Mouse (Mus musculus): ENCODE data around the gene Mdm4. TPM values are rescaled to one million over a fixed set of nuclear protein-coding genes. Genes with fewer than 3 reads are reported as not detected.
A peak's percentile ranks its signal among the peaks of the same experiment; 100 is the strongest.

Mdm4 gene
- total and polyA plus RNA-seq, 2 experiments from 2014 or later: 28.2 to 54.4 TPM

DNA sequence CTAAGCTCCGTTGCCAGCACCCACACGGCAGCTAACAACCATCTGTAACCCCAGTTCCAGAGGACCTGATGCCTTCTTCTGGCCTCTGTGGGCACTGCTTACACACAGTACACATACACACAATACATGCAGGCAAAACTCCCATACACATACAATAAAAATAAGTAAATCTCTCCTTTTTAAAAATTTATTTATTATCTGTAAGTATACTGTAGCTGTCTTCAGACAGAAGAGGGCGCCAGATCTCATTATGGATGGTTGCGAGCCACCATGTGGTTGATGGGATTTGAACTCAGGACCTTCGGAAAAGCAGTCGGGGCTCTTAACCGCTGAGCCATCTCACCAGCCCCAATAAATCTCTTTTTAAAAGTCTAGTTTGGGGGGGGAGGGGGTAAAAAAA, 9.0 kb downstream of the Mdm4 start:
- ATAC-seq (ENCODE audit: low FRiP score) (no peak), DNase-seq (ENCODE audit: low spot score) (no peak)
- H3K9me3 ChIP-seq (ENCODE audit: low read length): no peaks in the 10 kb centered on the region
- no peaks in the 10 kb centered on the region for H3K4me1 ChIP-seq (ENCODE audit: insufficient read depth, low read length)
- H3K4me2 ChIP-seq (ENCODE audit: low read depth, low read length, poor library complexity, severe bottlenecking): no peak overlapping the region
- WGBS: 95% methylated on average over 7 of the region's 7 CpGs
- no peak overlapping the region for H3K27ac ChIP-seq (ENCODE audit: low read depth, low read length)
- H3K9ac ChIP-seq (replicated peaks; ENCODE audit: low read length, poor library complexity, severe bottlenecking): no peak overlapping the region
- no peaks in the 10 kb centered on the region for H3K27me3 ChIP-seq (ENCODE audit: insufficient read depth, low read length)
- TF ChIP-seq CTCF (IDR thresholded peaks at IDR 0.05): peak; percentile 32; the same call in 1 of the 2 replicates
- peaks cover 7% of the 10 kb centered on the region; the same call in 1 of the 2 replicates for H3K36me3 ChIP-seq (ENCODE audit: insufficient read depth, low read length)
- H3K4me3 ChIP-seq (ENCODE audit: low read depth, low read length): no peak overlapping the region

DNA sequence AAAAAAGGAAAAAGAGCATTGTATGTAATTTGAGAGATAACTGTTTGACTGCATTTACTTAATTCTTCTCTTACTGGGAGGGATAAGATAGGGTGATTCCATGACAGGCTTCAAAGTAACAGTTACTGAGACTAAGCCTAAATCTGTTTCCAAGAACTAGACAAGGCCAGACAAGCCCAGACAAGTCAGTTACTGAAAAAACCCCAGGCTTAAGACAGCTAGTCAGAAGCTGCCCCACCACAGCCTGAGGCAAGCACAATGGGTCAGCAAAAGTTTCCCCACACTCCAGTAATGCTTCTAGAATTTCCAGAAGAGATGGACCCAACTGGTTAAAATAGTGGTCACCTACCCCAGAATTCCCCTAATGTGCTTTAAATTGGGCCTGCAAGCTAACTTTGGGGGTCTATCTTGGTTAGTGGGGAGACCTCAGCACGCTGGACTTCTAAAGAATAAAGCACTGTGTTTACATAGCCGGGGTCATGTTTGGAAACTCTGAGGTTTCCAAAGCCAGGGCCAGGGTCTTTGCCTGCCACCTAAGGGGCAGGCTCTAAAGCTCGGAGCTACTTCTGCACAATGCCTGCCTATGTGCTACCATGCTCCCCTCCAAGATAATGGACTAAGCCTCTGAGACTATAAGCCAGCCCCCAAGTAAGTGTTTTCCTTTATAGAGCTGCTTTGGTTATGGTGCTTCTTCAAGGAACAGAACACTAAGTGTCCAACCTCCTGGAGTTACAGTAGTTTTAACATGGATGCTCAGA, 10.0 kb downstream of the Mdm4 start:
- 67% methylated on average over 3 of the region's 3 CpGs for WGBS
- ATAC-seq (ENCODE audit: low FRiP score) (no peak), DNase-seq (ENCODE audit: low spot score) (no peak)
- no peaks in the 10 kb centered on the region for H3K4me1 ChIP-seq (ENCODE audit: insufficient read depth, low read length)
- H3K27ac ChIP-seq (ENCODE audit: low read depth, low read length): no peak overlapping the region
- H3K4me3 ChIP-seq (ENCODE audit: low read depth, low read length): no peak overlapping the region
- TF ChIP-seq CTCF (IDR thresholded peaks at IDR 0.05): no peak
- H3K4me2 ChIP-seq (ENCODE audit: low read depth, low read length, poor library complexity, severe bottlenecking): no peak overlapping the region
- no peak overlapping the region for H3K9ac ChIP-seq (replicated peaks; ENCODE audit: low read length, poor library complexity, severe bottlenecking)
- no peaks in the 10 kb centered on the region for H3K27me3 ChIP-seq (ENCODE audit: insufficient read depth, low read length)
- no peaks in the 10 kb centered on the region for H3K9me3 ChIP-seq (ENCODE audit: low read length)
- peaks cover 7% of the 10 kb centered on the region; the same call in 1 of the 2 replicates for H3K36me3 ChIP-seq (ENCODE audit: insufficient read depth, low read length)

DNA sequence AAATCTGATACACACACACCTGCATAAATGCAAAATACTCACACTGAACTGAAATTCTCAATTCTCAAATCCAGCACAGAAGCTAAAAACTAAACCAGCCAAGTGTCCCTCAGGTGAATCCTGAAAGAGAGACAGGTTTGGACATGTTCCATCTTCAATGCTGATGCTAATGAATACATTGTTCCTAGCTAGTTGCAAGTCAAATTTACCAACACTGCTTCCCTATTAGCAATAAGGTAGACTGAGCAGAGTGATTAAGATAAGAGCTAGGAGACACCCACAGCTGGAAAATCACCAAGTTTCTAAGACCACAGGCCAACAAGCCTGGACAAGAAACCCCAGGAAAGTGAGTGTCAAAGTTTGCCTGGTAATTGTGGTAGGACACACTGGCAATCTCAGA, 11.0 kb downstream of the Mdm4 start:
- Histone ChIP-seq H3K27me3 (ENCODE audit: insufficient read depth, low read length) (no peaks in the 10 kb centered on the region), H3K4me1 (ENCODE audit: insufficient read depth, low read length) (no peaks in the 10 kb centered on the region), H3K27ac (ENCODE audit: low read depth, low read length) (no peak overlapping the region), H3K9ac (replicated peaks; ENCODE audit: low read length, poor library complexity, severe bottlenecking) (no peak overlapping the region), H3K9me3 (ENCODE audit: low read length) (no peaks in the 10 kb centered on the region), H3K36me3 (ENCODE audit: insufficient read depth, low read length) (peaks cover 7% of the 10 kb centered on the region; the same call in 1 of the 2 replicates), H3K4me3 (ENCODE audit: low read depth, low read length) (no peak overlapping the region), H3K4me2 (ENCODE audit: low read depth, low read length, poor library complexity, severe bottlenecking) (no peak overlapping the region)
- DNase-seq (ENCODE audit: low spot score) (no peak), ATAC-seq (ENCODE audit: low FRiP score) (no peak)
- no peak for TF ChIP-seq CTCF (IDR thresholded peaks at IDR 0.05)

DNA sequence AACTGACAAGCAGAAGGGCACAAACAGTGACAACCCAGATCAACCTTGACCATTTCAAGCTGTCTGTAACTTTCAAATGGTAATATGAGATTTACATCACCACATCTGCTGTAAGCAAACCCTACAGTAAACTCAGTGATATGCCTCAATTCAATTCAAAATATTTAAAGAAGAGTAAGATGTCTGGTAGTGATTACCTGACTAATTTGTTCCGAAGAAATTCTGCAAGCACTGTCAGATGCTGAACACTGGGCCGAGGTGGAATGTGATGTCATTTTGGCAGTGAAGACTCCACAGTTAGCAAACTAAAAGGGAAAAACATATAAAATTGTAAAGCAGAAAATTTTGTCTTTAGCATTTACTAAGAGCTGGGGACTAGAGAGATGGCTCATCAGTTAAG, 11.8 kb downstream of the Mdm4 start:
- no peaks in the 10 kb centered on the region for H3K27me3 ChIP-seq (ENCODE audit: insufficient read depth, low read length)
- 93% methylated on average over 2 of the region's 2 CpGs for WGBS
- no peak for TF ChIP-seq CTCF (IDR thresholded peaks at IDR 0.05)
- no peak overlapping the region for H3K9ac ChIP-seq (replicated peaks; ENCODE audit: low read length, poor library complexity, severe bottlenecking)
- H3K4me2 ChIP-seq (ENCODE audit: low read depth, low read length, poor library complexity, severe bottlenecking): no peak overlapping the region
- DNase-seq (ENCODE audit: low spot score) (no peak), ATAC-seq (ENCODE audit: low FRiP score) (no peak)
- H3K4me1 ChIP-seq (ENCODE audit: insufficient read depth, low read length): no peaks in the 10 kb centered on the region
- peaks cover 7% of the 10 kb centered on the region; the same call in 1 of the 2 replicates for H3K36me3 ChIP-seq (ENCODE audit: insufficient read depth, low read length)
- no peaks in the 10 kb centered on the region for H3K9me3 ChIP-seq (ENCODE audit: low read length)
- no peak overlapping the region for H3K4me3 ChIP-seq (ENCODE audit: low read depth, low read length)
- no peak overlapping the region for H3K27ac ChIP-seq (ENCODE audit: low read depth, low read length)

DNA sequence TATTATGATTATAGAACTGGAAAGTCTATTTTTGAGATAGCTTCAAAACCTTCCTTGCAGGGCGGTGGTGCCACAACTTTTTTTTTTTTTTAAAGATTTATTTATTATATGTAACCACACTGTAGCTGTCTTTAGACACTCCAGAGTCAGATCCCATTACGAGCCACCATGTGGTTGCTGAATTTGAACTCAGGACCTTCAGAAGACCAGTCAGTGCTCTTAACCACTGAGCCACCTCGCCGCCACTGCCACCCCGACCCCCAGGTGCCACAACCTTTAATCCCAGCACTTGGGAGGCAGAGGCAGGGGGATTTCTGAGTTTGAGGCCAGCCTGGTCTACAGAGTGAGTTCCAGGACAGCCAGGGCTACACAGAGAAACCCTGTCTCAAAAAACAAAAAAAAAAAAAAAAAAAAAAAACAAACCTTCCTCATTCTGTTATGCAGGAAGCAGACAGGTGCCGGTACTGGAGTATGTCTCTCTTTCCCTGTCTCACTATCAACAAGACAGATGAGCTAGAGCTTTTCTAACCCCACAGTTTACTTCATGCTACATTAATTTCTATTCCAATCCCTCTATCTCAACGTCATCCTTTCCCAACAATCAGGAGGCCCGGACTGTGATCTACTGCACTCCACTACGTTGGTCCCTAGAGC, 13.5 kb downstream of the Mdm4 start:
- Histone ChIP-seq H3K4me1 (ENCODE audit: insufficient read depth, low read length) (no peaks in the 10 kb centered on the region), H3K4me3 (ENCODE audit: low read depth, low read length) (no peak overlapping the region), H3K27me3 (ENCODE audit: insufficient read depth, low read length) (no peaks in the 10 kb centered on the region), H3K36me3 (ENCODE audit: insufficient read depth, low read length) (peaks cover 12% of the 10 kb centered on the region; the same call in 1 of the 2 replicates), H3K9me3 (ENCODE audit: low read length) (no peaks in the 10 kb centered on the region), H3K4me2 (ENCODE audit: low read depth, low read length, poor library complexity, severe bottlenecking) (no peak overlapping the region), H3K9ac (replicated peaks; ENCODE audit: low read length, poor library complexity, severe bottlenecking) (no peak overlapping the region), H3K27ac (ENCODE audit: low read depth, low read length) (no peak overlapping the region)
- TF ChIP-seq CTCF (IDR thresholded peaks at IDR 0.05): no peak
- no peak for ATAC-seq (ENCODE audit: low FRiP score)
- DNase-seq (ENCODE audit: low spot score): no peak
- 95% methylated on average over 9 of the region's 9 CpGs for WGBS

DNA sequence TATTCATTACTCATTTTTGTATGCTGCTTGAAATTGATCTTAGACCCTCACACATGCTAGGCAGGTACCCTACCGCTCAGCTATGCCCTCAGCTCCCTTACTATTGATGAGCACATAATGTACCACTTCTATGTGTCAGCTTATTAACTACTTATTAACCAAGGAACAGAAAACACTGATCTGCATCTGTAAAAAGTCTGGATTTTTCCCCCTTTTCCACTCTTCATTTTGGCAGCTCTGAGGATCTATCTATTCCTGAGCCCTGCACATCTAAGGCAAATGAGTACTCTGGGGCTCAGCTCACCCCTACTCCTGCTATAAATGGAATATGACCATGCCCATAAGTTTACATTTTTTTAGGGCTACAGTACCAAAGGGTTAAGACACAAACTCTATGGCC, 16.2 kb downstream of the Mdm4 start:
- H3K4me2 ChIP-seq (ENCODE audit: low read depth, low read length, poor library complexity, severe bottlenecking): no peak overlapping the region
- H3K4me1 ChIP-seq (ENCODE audit: insufficient read depth, low read length): no peaks in the 10 kb centered on the region
- no peaks in the 10 kb centered on the region for H3K9me3 ChIP-seq (ENCODE audit: low read length)
- no peak overlapping the region for H3K4me3 ChIP-seq (ENCODE audit: low read depth, low read length)
- no peaks in the 10 kb centered on the region for H3K27me3 ChIP-seq (ENCODE audit: insufficient read depth, low read length)
- DNase-seq (ENCODE audit: low spot score) (no peak), ATAC-seq (ENCODE audit: low FRiP score) (no peak)
- H3K27ac ChIP-seq (ENCODE audit: low read depth, low read length): no peak overlapping the region
- WGBS: 95% methylated on average over 1 of the region's 1 CpGs
- no peak for TF ChIP-seq CTCF (IDR thresholded peaks at IDR 0.05)
- no peak overlapping the region for H3K9ac ChIP-seq (replicated peaks; ENCODE audit: low read length, poor library complexity, severe bottlenecking)
- peaks cover 17% of the 10 kb centered on the region; the same call in 1 of the 2 replicates for H3K36me3 ChIP-seq (ENCODE audit: insufficient read depth, low read length)
